Mouse (Mus musculus) liver, embryonic 14.5 days (tissue): ENCODE results near the gene Mt4.

Source experiments
- CTCF ChIP-seq: IDR thresholded peaks from 2 replicates; pipeline ENCODE4 v1.5.1; 2016; ENCODE audit warnings: antibody characterized with exemption, low read depth, control low read depth
- EP300 ChIP-seq: IDR thresholded peaks from 2 replicates; pipeline ENCODE4 v1.6.1; 2016; ENCODE audit warnings: antibody characterized with exemption, low read depth

- TF ChIP-seq CTCF (no peak), EP300 (no peak)
These were observed 17.5 kb downstream of the Mt4 start for GRCm38 (mm10) chr8:94154537-94154936.
